Mouse (Mus musculus): ENCODE results near the gene 4930452B06Rik.

DNA sequence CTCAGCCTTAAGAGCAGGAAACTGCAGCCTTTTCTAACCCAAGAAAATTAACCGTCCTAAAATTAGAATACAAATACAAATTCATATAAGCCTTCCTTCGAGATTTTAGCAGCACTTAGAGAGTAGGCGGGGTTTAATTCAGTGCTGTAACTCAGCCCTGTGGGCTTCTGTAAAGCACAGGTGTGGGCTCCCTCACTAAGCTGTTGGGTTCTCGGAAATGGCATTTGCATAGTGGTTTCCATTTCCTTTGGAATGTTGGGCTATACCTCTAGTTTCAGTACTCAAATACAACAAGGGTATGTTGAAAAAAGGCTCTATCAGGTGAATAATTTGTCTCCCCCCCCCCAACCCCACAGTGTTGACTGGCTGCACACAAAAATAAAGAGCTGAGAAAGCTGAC, 206.3 kb downstream of the 4930452B06Rik start:
- TF ChIP-seq CTCF (IDR thresholded peaks at IDR 0.05; ENCODE audit: low read depth) (no peak), EP300 (optimal IDR thresholded peaks at IDR 0.05) (no peak)
